Mouse (Mus musculus) forelimb bud, embryonic 11.5 days (tissue): ENCODE measurements around the gene Cln6.
A peak's percentile ranks its signal among the peaks of the same experiment; 100 is the strongest.
"Not testable (repeated sequence)": the region's sequence is repeated elsewhere in the genome, so short reads cannot be mapped to it uniquely, and the experiment has no call there.

Source experiments
- DNase-seq: peaks from one replicate; pipeline ENCODE4 v3.0.0-alpha.2; 2012; ENCODE audit warnings: low read depth, low spot score

Cln6 gene

DNA sequence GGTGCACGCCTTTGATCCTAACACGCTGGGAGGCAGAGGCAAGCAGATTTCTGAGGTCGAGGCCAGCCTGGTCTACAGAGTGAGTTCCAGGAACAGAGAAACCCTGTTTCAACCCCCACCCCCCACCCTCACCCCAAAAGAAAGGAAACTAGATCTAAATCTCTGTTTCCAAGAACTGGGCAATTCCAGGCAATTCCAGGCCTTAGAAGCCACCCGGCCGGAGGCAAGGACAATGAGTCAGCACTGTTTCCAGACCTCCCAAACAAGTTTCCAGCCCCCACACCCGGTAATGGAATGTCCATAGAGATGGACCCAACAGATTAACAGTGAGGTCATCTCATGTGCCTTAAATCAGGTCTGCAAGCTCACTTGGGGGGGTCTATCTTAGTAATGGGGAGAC is 8.7 kb upstream of the Cln6 start:
- DNase-seq = no peak

DNA sequence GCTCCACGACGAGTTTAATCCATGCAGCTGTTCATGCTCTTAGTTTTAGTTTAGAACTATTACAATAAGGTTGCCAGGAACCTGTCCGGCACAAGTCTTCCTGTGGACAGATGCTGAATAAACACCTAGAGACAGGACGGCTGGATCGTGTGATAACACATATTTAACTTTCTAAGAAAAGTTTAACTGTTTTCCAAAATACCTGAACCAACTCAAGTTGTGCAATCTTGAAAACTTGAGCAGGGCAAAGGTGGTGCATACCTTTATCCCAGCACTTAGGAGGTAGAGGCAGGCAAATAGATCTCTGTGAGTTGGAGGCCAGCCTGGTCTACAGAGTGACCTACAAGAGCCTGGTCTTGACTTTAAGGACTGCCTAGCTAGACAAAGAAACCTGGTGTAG is 3.7 kb upstream of the Cln6 start:
- no peak for DNase-seq

DNA sequence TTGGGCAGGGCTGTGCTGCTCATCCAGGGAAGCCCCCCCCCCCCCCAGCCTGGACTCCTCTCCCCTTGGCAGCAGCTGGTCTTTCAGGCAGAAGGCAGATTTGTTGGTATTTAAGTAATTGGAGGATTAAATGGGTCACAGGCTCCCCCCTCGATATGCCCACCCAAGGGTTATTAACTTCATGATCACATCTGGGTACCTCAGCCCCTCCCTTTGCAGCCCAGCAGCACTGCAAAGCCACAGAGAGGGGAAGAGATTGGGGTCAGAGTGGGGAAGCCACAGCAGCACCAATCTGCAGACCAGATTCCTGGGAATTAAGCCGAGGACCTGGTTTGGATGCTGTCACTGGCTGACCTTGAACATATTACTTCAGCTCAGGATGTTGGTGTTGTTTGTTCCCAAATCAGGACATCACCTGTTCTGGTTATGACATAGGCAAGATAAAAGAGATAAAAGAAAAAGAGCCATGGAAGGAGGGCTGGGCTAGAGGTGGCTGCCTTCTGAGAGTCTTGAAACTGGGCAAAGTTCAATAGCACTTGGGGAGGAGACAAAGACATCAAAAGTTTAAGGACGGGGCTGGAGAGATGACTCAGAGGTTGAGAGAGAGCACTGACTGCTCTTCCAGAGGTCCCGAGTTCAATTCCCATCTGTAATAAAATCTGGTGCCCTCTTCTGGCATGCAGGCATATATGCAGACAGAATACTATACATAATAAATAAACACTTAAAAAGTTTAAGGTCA is 2.7 kb upstream of the Cln6 start:
- DNase-seq = no peak

DNA sequence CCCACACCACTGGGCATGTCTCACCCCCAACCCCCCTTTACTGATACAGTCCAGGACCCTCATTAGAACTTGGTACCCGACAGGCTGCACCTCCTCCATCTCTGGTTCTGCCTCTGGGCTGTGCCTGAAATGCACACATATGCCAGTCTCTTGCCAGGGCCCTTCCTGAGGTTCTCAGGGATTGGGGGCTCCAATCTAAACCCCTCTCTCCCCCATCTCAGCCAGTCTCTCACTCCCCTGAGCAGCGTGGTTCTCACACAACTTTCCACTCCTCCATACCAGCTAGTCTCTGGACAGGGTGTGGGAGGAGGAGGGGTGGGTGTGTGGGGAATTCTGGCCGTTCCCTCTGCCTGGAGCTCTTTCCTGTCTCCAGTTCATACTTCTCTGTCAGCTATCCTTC is 974 bp upstream of the Cln6 start:
- DNase-seq = no peak

DNA sequence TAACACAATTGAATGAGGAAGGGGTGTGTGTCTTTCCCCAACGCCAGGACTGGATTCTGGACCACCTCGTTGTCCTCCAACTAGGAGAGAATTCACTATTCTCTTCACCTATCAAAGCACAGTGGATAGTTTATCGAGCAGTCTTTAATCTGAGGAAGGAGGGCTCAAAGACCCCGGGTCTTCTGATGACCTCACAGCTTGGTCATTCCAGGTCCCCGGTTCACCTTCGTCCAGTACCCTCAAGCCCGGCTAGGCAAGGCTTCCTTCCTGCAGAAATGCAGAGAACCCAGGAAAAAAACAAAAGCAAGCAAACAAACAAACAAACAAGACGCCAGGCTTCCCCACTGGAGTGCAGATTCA is 459 bp upstream of the Cln6 start:
- no peak for DNase-seq

DNA sequence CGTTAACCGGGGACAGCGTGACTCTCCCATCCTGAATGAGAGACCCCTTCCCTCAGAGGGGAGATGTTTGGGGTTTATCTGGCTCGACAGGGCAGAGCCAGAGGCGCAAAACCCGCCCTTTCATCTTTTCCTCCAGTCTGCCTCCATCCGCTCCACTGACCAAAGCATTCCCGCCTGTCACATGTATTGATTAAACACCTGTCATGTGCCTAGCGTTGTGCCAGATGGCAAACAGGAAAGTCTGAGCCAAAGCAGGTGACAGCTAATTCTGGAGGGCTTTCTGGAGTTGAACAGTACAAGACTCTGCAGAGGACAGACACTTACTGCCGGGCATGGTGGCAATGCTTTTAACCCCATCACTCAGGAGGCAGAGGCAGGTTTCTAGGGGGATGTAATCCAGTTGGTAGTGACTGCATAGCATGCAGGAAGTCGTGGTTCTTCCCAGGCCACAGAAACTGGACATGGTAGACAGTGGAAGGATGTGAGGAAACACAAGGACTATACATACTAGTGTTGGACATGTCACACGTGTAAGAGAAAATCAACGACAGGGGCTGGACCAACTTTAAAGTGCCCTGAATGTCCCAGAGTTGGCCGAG is 686 bp downstream of the Cln6 start:
- DNase-seq = peak; percentile 43

DNA sequence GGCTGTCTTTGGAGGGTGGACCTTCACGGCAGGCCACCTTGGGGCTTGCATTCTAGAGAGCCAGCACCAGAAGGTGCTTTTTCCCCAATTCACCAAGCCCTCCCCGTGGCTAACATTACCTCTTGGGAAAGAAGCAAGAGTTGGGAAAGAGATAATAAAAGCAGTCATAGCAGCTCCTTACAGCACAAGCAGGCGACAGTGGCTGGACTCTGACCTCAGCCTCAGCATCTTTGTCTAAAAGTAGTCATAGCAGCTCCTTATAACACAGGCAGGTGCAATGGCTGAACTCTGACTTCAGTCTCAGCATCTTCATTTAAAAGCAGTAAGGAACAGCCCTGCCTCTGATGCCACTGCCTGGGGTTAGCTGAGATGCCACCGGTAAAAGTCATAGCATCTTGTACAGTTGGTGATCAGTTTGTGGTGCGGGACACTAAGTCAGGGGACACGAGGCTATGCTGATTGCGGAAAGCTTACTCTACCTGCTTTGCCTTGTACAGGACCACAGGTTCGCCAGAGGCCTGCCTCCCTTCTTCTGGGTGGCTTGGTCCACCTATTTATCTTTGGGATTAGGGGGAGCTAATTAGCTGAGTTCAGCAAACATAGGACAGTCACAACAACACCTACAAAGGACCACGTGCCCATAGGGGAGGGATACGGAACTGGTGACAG is 4.9 kb downstream of the Cln6 start:
- DNase-seq = no peak

DNA sequence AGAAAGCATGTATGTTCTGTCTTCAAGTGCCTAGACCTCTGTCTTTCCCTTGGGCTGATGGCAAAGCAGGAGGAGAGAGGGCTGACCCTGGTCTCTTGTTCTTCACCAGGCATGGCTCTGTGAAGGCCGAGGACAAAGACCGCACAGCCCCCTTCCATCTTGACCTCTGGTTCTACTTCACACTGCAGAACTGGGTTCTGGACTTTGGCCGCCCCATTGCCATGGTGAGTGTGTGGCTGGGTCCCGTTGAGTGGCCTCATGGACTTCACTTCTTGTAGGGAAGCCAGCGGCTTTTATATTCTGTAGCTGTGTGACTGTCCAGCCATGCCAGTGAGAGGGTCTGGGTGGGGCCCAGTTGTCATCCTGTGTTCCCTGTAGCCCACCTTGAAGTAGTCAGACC is 5.9 kb downstream of the Cln6 start:
- no peak for DNase-seq

DNA sequence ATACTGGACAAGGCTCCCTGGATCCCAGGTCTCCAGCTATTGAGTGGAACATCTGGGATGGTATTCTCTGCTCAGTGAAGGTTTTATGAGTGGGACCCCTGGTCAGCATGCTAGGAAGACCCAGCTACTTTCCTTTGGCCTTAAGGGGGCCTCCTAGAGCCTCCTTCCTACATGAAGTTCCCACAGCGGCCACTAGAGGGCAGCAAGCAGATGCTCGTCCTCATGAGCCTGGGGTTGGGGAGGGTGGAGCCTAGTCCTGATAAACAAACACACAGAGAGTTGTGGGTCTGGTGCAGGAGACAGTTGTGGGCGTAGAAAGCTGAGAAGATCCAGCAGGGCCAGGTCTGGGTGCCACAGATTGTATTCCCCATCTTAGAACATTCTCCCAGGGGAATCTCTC is 9.1 kb downstream of the Cln6 start:
- peak; percentile 91 for DNase-seq

DNA sequence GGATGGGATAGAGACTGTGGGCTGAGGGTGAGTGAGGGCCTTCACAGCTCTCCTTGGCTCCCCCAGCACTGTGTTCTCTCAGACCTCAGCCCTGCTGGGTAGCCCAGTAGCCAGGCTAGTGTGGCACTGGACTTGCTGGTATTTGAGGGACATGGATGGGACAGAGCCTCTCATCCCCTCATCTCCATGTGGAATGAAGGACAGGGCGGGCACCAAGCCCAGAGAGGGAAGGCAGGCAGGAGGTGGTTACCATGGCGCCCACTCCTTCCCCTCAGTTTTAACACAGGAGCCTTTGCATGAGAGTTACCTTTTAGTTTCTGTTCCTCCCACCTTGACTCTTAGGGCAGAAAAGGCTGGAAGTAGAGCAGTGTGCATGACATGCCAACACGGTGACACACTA is 10.1 kb downstream of the Cln6 start:
- DNase-seq = no peak

DNA sequence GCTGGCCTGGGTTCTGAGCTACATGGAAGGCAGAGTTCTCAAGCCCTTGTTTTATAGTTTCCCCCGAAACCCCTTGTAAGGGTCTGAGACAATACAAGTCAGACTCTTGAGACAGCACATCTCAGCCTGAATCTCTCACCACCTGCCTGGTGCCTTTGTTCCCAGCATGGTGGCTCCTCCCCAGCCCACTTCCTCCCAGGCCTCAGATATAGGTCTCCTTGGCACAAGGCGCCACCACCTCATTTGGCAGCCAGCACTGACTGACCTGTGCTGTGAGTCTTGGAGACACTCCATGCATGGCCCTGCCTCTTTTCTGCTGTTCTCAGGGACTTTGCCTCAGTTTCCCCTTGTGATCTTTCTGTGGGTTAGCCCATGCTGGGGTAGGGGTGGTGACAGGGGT is 13.0 kb downstream of the Cln6 start:
- DNase-seq = no peak

DNA sequence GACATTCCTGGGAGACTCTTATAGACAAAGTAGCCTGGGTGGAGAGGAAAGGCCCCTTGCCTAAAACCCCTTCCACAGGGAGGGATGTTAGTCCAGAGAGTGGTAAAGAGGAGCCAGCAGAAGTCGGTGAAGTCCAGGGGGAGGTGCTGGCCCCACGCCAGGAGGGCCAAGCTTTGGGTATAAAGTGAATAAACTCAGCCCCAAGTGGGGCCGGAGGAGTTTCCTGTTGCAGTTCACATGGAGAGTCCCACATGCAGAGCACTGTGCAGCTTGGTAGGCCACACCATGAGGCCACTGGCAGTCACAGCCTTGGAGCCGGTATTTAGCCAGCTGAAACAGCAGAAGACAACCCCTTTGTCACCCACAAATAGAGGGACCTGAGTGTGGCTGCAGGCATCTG is 15.9 kb downstream of the Cln6 start:
- DNase-seq = no peak

DNA sequence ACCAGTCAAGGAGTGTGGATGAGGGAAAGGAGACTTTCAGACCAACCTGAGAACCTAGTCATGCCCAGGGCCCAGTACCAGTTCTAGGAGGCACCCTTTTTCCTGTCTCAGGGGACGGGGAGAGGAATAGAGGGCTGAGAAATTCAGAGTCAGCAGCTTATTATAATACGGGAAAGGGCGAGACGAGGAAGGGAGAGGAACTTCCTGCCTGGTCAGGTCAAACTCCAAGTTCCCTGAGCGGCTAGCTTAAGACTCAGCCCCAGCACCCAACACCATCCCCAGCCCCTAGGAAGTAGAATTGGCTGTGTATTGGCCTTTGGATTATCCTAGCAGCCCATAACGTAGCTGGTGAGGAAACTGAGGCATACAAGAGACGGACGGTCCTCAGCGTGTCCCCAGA is 18.6 kb downstream of the Cln6 start:
- DNase-seq = no peak

DNA sequence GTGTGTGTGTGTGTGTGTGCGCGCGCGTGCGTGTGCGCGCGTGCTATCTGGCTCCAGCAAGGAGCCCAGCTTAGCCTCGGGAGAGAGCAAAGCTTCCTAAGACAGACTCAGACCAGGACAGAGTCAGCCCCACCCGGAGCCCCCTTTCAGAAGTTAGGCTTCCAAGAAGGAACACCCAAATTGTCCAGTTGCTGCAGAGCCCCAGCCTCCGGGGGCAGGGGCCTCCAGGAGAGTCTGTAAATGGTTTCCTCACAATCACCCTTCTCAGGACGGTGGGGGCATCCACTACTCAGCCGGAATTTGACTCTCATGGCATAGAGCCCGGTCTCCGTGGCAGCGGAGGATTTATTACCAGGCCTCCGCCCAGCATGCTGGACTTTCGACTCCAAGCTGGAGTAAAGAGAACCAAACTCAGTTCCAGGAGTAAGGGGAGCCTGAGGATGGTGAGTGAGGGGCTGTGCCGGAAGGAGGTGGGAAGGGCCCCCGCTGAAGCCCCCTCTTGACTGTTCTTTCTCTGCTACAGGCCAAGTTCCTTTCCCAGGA is 19.2 kb downstream of the Cln6 start, which contains the start of gene Calml4:
Gene Calml4 (plus strand): TSS at position 362 of the 543 bp plus-strand sequence.
- DNase-seq = peak; percentile 83

DNA sequence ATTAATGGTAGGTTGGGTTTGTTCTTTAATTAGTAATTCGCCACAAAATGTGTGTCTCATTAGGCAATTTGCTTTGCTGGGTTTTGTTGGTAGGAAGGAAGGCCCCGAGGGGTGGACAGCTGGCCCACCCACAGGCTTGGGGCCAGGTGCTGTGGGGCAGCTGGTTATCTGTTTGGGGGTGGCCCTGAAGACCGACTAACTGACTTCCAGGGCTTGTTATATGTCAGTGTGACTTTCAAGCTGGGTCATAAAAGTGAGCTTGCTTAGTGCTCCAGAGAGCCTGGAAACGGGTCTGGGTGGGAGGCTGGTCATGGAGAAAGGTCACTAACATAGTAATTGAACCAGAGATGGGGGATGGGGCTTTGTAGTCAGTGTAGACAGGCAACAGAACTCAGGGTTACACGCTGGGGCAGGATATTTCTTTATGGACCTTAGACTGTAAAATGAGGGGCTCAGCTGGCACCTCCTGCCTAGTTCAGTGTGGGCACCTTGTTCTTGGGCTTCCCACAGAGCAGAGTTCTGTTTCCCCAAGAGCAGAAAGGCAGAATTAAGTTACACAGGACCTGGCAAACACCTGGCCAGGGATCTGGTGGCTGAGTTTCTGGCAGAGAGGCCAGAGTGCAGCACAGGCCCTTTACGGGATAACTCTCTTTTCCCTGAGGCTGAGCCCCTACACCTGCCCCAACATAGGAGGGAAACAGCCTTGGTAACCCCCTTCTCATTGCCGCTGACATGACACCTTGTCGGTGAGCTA is 19.9 kb downstream of the Cln6 start:
- peak; percentile 86 for DNase-seq

DNA sequence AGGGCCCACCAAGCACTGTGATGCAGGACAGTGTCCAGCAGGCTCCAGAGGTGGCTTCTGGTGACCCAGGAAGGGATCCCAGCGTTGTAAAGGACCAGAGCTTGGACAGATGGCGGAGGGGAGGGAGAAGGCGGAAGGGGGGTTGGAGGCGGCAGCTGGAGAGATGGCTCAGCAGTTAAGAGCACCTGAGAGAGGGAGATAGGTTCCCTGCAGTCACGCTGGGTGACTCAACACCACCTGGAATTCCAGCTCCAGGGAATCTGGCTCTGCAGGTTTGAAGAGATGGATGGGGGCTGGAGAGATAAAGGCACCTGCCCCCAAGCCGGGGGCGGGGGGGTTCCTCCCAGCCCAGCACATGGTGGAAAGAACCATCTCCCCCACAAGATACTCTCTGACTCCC is 21.5 kb downstream of the Cln6 start:
- not testable (repeated sequence) for DNase-seq

DNA sequence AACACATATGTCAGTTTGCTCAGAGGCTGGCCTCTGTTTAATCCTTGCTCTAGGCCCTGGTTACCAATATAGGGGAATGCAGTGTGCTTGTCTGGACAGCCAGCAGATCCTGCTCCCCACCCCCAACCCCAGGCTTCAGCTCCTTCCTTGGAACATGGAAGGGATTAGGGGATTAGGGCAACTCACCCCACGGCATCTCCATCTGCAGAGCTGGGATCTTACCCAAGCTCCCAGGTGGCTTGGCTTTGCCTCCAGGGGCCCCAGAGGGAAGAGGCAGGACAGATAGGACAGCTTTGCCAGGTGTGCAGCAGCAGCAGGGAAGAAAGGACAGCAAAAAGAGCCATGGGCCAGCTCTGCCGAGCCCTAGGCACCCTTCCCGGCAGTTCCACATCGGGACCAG is 22.3 kb downstream of the Cln6 start:
- no peak for DNase-seq

DNA sequence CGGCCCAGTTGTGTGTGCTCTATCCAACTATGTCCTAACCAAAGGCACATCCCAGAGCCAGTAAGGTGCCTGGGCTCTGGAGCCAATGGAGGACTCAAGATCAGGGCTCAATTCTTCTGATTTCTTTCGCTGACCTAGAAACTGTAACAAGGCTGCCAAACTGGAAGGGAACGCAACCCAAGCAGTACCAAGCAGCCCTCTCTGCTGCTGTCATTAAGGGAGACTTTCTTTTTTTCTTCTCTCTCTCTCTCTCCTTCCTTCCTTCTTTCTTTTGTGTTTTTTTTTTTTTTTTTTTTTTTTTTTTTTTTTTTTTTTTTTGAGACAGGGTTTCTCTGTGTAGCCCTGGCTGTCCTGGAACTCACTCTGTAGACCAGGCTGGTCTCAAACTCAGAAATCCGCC is 30.7 kb downstream of the Cln6 start:
- not testable (repeated sequence) for DNase-seq

DNA sequence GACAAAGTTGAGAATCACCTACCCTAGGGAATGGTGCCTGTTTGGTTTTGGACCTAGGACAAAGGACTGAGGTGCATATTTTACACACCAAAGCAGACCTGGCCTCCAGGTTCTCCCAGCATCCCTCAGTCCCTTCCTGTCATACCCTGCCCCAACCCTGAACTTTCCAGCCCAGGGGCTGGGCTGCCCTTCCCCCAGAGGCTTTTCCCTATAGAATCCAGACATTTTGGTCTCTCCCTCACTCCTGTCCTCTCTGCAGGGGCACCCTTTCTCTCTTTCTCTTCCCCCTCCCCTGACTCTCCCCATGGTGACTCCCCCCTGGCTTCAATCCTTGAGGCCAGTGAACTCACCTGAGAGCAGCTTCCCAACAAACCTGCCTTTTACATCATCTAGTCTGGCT is 32.1 kb downstream of the Cln6 start:
- DNase-seq = no peak

DNA sequence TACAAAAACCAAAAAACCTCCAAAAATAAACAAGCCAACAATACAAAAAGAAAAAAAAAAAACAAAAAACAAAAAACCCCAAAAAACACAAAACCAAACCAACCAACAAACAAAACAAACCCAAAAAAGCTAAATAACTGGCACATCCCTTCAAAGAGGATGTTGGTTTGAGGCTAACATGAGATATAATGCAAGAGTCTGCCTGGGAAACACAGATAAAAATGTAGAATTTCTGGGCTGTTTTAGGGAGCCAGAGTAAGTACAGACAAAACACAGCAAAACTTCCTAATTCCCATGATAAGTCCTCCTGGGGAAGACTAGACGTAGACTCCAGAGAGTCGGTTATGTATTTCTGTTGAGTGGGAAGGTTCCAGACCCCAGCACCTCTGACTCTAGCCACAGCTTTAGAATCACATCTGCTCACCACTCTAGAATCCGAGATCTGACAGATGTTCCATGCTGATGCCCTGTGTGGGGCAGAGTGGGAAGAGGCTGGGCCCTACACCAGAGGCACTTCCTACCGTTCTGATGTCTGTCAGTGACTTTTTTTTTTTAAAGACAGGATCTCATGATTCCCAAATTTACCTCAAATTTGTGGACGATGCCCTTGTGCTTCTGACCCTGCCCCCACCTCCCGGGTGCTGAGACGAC is 38.5 kb downstream of the Cln6 start:
- DNase-seq = no peak

DNA sequence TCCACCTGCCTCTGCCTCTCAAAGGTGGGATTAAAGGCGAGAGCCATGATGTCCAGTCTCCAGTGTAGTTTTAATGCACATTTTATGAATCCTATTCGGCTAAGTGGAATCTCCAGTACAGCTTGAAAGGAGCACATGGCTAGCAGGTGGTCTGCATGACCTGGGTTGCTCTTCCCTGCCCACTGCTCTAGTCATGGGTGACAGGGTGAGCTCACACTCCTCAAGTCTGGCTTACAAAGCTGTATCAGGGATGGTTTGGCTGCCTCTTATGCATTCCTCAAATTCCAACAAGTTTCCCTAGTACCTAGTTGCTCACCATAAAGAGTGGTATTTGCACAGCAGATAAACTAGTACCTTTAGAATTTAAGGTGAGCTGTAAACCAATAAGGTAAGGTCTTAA is 39.2 kb downstream of the Cln6 start:
- no peak for DNase-seq

DNA sequence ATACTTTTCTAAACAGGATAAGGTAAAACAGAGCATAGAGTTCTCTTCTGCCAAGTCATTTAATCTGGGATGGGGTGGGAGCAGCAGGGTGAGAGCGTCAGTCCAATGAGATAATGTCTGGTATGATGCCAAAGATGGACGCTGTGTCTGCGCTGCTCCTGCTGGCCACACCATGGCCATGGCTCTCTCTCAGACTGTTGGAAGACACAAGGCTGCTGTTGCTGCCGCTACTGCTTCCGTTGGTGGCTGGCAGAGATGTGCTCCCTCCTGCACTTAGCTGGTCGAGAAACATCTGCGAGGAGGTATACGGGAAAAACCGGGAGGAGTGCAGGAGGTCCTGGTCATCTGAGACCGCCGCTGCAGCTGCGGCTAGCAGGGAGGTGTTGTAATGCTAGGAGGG is 43.3 kb downstream of the Cln6 start:
- no peak for DNase-seq
